Mouse (Mus musculus): ENCODE measurements around the gene Clca3a2.
"Not testable (repeated sequence)": the region's sequence is repeated elsewhere in the genome, so short reads cannot be mapped to it uniquely, and the experiment has no call there.

The Clca3a2 gene

DNA sequence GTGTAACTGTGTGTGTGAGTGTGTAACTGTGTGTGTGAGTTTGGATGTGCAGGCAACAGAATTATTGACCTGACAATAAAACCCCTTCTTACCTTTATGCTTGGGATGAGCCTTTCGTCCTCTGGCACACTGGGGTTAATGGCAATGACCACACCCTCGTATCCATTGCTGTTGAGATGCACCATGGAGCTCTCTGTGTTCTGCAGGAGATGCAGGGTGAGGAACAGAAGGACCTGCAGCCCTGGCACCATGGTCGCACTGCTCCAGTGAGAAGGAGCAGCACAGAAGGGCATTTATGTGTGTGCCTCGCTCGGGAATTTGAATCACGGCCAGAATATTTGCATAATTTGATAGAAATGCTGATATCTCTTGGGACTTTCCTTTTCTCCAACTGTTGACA, at the start of gene Clca3a2:
Gene Clca3a2, minus strand, starts transcription at position 276 of the 400 bp plus-strand sequence.
- not testable (repeated sequence) for DNase-seq

DNA sequence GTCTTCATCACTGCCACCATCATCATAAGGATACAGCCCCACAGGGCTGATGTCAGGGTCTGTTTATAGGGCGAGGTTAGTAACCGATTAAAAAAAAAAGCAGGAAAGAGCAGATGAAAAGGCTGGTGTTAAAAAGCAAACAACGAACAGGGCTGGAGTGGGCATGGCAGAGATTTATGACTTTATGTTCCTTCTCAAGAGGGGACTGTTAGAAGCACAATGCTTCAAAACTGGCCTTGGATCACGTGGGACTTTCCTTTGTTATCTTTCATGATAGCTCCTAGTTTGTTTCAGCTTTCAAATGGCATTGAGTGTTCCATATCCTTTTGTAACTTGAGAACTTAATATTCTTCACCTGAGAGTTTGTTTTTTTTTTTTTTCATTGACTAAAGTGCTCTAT, 30.3 kb upstream of the Clca3a2 start:
- DNase-seq = no peak

DNA sequence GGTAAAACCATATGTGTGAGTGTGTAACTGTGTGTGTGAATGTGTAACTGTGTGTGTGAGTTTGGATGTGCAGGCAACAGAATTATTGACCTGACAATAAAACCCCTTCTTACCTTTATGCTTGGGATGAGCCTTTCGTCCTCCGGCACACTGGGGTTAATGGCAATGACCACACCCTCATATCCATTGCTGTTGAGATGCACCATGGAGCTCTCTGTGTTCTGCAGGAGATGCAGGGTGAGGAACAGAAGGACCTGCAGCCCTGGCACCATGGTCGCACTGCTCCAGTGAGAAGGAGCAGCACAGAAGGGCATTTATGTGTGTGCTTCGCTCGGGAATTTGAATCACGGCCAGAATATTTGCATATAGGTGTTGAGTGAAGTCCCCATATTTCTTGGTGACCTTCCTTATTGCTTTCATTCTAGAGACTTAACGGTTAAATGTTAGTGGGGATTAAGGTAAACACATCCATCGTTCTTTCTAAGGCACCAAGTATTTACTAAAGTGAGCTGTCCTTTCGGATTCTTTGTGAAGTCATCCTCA, 29.8 kb upstream of the Clca3a2 start, which contains the start of gene Clca3b:
Gene Clca3b, minus strand, starts transcription at position 344 of the 543 bp plus-strand sequence.
- DNase-seq = not testable (repeated sequence)

DNA sequence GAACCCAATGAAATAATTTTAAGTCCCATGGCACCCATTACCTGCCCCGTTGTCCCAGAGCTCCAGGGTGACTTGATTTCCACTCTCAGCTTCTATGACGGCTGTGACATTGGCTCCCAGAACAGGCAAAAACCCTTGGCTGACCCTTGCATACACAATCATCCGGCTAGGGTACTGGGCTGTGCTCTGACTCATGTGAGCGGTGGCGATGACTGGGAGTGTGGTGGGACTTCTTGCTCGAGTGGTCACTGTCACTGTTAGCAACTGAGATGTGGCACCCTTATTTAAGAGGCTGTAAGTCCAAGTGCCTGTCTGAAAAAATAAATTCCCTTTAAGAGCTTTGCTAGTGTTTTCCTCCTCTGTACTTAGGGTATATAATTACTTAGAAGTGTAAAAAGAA, 8.0 kb upstream of the Clca3a2 start:
- no peak for DNase-seq

DNA sequence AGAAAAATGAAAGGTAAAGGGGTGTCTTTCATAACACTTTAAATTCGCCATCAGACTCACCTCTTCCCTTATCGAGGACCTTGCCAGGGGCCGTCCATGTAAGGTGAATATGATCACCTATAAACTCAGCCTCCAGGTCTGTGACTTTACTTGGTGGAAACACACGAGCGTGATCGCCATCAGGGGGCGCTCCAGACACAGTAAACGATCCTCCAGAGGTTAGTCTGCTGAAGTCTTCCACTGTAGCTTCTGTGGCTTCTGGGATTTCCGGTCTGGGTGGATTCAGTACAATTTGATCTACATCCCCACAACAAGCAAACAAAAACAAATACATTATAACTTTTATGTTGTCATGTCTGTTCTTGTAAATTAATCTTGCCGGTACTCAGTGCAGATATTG, 5.9 kb upstream of the Clca3a2 start:
- peak; percentile 92 for DNase-seq

DNA sequence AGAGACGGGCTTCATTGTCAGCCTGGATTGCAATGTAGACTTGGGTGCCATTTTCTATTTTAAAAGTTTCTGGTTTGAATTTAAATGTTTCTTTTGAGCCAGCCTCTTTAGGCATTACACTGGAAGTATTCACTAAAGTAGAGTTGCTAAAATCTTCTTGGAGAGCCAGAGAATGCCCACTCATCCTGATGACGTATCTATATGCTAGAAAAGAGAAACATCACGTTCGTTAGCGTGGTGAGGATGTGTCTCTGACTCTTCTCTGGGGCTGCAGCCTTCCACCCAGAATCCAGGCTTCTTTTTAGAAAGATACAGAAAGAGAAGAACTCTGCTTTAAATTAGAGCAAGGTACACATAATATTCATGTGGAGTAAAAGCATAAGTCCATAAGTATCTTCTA, 4.0 kb upstream of the Clca3a2 start:
- no peak for DNase-seq

DNA sequence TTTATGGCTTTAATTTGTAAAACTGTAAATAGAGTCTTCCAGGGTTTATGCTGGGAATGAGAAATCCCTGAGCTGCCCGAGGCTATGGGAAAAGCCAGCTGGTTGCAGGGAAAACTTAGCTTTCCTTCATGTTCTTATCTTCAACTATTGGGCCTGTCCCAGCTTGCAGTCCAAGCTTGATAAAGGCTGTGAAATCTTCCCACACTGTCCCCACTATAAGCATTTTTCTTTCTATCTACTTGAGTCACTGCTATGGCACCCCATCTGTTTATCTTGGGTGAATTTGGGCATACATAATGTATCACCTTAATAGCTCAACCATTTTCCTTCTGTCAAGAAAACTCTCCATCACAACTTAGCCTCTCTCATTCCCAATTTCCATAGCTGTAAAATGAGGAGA, 1.3 kb upstream of the Clca3a2 start:
- no peak for DNase-seq

DNA sequence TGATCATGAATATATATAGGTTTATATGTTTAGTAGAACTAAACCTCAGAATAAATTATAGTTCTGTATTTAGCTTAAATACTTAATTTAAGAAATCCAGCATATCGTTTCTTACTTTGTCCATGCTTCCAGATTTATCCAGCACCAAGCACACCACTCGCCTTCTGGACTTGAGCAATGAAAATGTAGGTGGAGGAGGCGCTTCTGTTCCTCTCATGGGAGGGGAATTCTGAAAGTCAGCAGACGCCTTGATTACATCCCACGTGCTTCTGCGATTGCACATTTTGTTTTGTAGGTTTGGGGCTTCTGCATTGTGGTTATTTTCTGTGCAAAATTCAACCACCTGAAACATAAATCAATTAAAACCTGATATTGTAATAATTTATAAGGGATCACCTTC, 6.0 kb downstream of the Clca3a2 start:
- DNase-seq = not testable (repeated sequence)

DNA sequence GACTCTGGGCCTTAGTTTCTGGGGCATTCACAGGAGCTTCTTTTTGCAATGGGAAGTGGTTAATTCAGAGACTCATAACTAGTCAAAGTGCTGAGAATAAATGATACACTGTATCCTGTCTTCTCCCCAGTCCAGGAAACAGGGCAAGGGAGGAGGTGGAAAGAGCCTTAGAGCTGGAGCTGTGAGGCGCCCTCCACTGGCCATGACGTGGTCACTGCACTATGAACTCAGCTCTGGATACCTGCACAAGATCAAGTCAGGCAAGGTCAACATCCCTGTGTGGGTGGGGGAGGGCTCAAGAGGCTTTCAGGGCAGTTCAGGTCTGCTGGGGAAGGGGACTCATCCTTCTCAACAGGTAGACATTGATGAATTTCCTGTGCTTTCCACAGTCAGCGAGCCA, 7.5 kb downstream of the Clca3a2 start:
- DNase-seq = no peak

DNA sequence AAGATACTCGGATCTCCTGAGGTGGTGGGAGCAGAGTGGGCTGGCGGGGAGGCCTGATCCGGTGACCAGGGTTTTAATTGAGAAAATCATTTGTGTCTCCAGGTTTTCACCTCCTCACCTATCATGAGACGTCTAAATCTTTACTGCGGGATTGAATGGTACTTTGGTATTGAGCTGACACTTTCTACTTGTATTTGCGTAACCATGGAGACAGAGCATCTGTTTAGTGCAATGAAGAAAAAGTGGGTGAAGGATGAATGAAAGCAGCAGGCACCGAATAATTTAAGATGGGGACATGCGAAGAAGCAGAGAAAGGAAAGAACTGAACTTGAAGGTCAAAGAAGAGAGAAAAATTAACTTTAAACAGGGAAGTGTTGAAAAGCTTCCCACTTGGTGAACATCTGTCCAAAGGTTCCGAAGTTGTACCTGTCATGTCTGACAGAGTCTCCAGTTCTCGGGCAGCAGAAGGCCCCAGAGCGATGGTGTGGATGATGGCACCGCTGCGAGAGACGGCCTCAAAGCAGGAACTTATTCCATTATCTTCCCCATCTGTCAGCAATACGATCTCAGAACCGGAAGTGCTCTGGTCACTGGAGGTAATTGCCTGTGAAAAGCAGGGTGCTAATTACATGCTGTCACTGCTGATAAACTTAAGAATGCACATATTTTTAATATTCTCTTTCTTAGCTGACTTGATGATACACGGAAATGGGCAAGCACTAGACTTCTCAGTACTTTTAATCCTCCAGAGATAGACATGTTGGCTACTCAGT, 11.0 kb downstream of the Clca3a2 start:
- not testable (repeated sequence) for DNase-seq

DNA sequence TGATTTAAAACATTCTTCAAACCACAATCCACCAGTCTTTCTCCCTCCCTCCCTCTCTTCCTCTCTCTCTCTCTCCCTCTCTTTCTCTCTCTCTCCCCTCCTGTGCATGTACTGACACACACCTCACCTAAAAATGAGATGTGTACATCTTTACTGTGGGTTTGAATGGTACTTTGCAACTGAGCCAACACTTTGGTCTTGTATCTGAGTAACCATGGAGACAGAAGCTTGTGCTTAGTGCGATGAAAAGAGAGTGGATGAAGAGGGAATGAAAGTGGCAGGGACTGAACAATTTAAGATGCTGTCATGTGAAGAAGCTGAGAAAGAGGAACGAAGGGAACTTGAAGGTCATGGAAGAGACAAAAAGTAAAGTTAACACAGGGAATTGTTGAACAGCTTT, 12.7 kb downstream of the Clca3a2 start:
- not testable (repeated sequence) for DNase-seq

DNA sequence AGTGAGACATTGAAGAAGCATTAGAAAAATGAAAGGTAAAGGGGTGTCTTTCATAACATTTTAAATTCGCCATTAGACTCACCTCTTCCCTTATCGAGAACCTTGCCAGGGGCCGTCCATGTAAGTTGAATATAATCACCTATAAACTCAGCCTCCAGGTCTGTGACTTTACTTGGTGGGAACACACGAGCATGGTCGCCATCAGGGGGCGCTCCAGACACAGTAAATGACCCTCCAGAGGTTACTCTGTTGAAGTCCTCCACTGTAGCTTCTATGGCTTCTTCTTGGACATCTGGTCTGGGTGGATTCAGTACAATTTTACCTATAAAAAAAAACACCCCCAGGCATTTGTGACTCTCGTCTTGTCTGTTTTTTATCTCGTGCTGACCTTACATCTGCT, 17.4 kb downstream of the Clca3a2 start:
- DNase-seq = no peak

DNA sequence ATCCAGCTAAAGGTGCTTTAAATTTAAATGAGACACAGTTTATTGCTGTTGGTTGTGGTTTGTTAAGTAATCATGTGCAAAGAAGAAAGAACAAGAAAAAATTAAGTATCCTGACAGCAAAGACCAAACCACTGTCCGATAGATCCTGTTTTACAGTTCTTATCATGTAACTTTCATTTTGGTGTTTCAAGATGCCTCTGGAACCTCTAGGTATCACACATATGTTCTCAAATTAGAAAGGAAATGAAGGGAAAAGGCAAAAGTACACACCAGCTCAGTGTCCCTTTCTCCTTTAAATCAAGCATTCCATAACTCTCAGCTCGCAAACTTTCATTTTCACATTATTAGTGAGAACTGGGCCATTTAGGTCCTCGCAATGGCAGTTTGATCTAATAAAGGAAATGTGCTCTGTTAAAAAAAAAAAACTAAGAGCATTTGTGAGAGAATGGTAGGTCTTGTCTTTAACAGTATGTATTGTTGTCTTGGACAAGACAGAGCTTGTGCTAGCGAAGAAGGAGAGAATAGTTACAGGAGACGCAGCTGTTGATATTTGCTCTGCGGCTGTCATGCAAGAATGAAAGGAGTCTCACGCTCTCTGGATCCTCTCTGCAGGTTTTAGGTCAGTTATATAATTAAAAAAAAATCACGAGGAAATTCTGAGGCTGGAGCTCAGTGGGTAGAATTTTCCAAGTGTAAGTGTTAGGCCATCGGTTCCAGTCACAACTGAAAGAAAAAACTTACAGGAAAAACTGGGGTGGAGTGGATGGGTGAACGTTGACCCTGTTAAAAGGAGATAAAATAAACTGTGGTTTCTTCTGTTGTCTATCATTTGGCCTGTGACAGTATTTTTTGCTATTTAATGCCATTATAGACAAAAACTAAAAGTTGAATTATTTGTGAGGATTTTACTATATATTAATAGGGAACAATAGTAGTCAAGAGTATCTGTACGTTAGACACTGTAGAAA, 33.8 kb downstream of the Clca3a2 start:
- peak; percentile 43 for DNase-seq

DNA sequence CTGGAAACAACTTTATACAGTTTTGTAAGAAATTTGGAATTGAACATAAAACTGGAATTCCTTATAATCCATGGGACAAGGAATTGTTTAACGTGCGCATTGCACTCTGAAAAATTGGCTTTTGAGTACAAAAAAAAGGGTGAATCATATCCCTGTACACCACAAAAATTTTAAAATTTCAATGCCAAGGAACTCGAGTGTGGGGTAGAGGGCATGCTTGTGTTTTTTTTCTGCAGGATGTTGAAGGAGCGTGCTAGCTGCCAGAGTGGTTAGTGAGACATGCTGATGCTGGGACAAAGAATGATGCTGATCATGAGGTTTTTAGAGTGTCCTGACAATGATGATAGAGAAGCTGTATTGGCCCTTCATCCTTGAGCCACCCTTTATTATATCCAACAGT, 54.1 kb downstream of the Clca3a2 start:
- DNase-seq = peak; percentile 5

DNA sequence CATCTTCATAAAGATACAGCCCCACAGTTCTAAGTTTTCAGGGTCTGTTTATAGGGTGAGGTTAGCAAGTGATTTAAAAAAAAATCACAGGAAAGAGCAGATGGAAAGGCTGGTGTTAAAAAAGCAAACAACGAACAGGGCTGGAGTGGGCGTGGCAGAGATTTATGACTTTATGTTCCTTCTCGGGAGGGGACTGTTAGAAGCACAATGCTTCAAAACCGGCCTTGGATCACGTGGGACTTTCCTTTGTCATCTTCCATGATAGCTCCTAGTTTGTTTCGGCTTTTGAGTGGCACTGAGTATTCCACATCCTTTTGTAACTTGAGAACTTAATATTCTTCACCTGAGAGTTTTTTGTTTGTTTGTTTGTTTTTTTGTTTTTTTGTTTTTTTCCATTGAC, 57.8 kb downstream of the Clca3a2 start:
- DNase-seq = no peak

DNA sequence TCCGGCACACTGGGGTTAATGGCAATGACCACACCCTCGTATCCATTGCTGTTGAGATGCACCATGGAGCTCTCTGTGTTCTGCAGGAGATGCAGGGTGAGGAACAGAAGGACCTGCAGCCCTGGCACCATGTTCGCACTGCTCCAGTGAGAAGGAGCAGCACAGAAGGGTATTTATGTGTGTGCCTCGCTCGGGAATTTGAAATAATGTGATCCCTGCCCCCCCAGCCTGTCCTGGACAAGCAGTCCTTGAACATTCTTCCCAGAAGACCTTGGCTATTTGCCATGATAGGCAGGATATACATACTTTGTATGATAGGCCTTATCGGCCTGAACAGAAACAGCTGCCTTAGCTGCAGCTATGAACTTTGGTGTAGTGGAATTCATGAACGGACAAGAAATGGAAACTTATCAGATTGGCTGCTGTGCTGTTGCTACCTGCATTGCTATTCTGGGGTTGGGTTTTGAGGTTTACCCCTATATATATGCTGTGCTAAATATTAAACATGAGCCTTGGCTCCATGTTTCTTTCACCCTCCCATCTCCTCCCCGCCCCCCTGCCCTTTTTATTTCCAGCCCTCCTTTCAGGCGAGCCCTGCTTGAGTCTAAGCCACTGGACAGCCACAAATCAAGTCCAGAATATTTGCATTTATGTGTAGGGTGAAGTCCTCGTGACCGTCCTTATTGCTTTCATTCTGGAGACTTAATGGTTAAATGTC, 58.5 kb downstream of the Clca3a2 start, which contains the start of gene Clca3a1:
Gene Clca3a1, minus strand, starts transcription at position 386 of the 718 bp plus-strand sequence.
- peak; percentile 85 for DNase-seq

DNA sequence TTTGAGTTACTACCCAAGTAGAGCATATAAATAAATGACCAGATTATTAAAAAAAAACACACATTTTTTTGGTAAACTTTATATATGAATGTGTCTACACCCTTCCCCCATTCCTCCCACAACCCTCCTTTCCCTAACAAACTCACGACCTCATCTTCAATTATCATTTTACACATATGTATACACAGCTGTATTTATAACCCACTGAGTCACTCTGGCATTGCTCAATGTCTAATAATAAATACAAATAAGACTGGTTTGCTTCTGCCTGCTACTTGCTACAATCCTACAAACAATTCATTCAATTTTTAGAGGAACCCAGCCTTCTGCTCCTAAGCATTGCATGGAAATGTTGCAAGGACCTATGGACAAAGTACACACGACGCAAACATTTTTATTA, 59.6 kb downstream of the Clca3a2 start:
- no peak for DNase-seq

DNA sequence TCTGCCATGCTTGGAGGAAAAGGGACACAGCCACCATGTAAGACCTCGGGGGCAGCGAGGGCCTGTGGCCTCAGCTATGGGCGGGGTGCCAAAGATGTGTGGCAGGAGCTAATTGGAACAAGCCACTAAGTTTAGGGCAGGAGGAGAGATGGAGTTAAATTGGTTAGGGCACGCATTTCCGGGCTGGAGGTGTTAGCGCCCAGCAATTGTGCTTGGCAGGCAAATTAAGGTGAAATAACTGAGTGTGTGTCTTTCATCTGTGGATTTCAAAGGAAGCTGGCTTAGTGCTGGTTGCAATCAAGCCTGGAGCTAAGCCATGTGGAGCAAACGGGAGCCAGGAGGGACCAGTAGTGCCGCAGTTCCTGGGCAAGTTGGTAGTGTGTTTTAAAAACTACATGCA, 63.2 kb downstream of the Clca3a2 start:
- not testable (repeated sequence) for DNase-seq

DNA sequence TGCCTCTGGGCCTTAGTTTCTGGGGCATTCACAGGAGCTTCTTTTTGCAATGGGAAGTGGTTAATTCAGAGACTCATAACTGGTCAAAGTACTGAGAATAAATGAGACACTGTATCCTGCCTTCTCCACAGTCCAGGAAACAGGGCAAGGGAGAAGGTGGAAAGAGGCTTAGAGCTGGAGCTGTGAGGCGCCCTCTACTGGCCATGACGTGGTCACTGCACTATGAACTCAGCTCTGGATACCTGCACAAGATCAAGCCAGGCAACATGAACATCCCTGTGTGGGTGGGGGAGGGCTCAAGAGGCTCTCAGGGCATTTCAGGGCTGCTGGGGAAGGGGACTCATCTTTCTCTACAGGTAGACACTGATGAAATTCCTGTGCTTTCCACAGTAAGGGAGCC, 66.2 kb downstream of the Clca3a2 start:
- DNase-seq = no peak

DNA sequence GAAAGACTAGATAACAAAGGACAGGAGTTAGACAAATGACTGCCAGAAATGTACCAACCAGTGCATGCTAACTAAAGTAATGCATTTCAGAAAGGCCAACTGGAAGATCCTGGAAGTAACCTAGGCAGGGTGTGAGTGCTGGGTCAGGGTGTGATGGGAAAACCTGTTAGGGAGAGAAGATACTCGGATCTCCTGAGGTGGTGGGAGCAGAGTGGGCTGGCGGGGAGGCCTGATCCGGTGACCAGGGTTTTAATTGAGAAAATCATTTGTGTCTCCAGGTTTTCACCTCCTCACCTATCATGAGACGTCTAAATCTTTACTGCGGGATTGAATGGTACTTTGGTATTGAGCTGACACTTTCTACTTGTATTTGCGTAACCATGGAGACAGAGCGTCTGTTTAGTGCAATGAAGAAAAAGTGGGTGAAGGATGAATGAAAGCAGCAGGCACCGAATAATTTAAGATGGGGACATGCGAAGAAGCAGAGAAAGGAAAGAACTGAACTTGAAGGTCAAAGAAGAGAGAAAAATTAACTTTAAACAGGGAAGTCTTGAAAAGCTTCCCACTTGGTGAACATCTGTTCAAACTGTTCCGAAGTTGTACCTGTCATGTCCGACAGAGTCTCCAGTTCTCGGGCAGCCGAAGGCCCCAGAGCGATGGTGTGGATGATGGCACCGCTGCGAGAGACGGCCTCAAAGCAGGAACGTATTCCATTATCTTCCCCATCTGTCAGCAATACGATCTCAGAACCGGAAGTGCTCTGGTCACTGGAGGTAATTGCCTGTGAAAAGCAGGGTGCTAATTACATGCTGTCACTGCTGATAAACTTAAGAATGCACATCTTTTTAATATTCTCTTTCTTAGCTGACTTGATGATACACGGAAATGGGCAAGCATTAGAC, 70.0 kb downstream of the Clca3a2 start:
- DNase-seq = not testable (repeated sequence)

DNA sequence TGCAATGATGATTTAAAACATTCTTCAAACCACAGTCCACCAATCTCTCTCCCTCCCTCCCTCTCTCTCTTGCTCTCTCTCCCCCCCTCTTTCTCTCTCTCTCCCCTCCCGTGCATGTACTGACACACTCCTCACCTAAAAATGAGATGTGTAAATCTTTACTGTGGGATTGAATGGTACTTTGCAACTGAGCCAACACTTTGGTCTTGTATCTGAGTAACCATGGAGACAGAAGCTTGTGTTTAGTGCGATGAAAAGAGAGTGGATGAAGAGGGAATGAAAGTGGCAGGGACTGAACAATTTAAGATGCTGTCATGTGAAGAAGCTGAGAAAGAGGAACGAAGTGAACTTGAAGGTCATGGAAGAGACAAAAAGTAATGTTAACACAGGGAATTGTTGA, 71.6 kb downstream of the Clca3a2 start:
- not testable (repeated sequence) for DNase-seq
